ENCODE assay signal across 28 mouse cellular contexts in genomic region chr8:125948696-125949308, GRCm38 (mm10). TPM values are rescaled to one million over a fixed set of nuclear protein-coding genes. Genes with fewer than 3 reads are reported as not detected.
DNase-seq lines count a peak whose midpoint lies in the region; ATAC-seq and TF ChIP-seq lines count a peak whose summit lies in the region.
"Had no signal": no experiment of that assay in that cellular context is flagged by ENCODE, and none has a peak within 500 bp of the region (broad histone marks: within the 10 kb centered on the region; RNA-seq: fewer than 3 reads in every experiment).

No protein-coding gene starts in this region.

- DNase-seq in liver, adult 2 months (ENCODE audit: extremely low read depth, low read depth, low spot score), result peak; percentile 27
- DNase-seq in liver, embryonic 11.5 days (ENCODE audit: low spot score), result no peak
- DNase-seq in intestine, embryonic 14.5 days (ENCODE audit: low spot score), result peak; percentile 55
- DNase-seq in stomach, postnatal 0 days (ENCODE audit: low spot score), result peak; percentile 58
- no peak for DNase-seq in hindbrain, embryonic 11.5 days (ENCODE audit: low spot score)
- DNase-seq: adrenal gland, adult 2 months; cerebellum, adult 18-20 months; cerebellum, postnatal 14 days; forebrain, postnatal 0 days; gastrocnemius, postnatal 36 days; heart, adult 2 months; heart, postnatal 36 days; lung, postnatal 36 days; retina, postnatal 1 day; right cerebral cortex, postnatal 25 days; spleen, adult 18-20 months; thymus, adult 2 months; thymus, postnatal 4 days had no signal

- no peak for TF ChIP-seq POLR2A in liver, adult 2 months (IDR thresholded peaks at IDR 0.05; ENCODE audit: extremely low read depth, insufficient read depth, low read length)

- no peak overlapping the region for H3K9ac ChIP-seq in liver, adult 2 months (ENCODE audit: low read depth, low read length)
- no peak overlapping the region for H3K9ac ChIP-seq in liver, embryonic 11.5 days (ENCODE audit: low read depth, low read length)
- H3K9ac ChIP-seq in intestine, embryonic 14.5 days (ENCODE audit: low read length), result no peak overlapping the region
- 0 out of 2 replicates have a peak overlapping the region, but pooled peaks have one; percentile 3 for H3K9ac ChIP-seq in kidney, embryonic 16.5 days (replicated peaks; ENCODE audit: low read length)
- no peak overlapping the region for H3K9ac ChIP-seq in stomach, postnatal 0 days (ENCODE audit: low read length)
- H3K9ac ChIP-seq in hindbrain, embryonic 11.5 days (ENCODE audit: low read depth, low read length), result no peak overlapping the region
- H3K9ac ChIP-seq: forebrain, postnatal 0 days; hindbrain, embryonic 15.5 days; liver, embryonic 15.5 days; lung, embryonic 15.5 days; neural tube, embryonic 13.5 days had no signal

- H3K36me3 ChIP-seq in liver, adult 2 months (ENCODE audit: control insufficient read depth, insufficient read depth, low read length), result peaks cover 4% of the 10 kb centered on the region; the same call in 1 of the 2 replicates
- no peaks in the 10 kb centered on the region for H3K36me3 ChIP-seq in liver, embryonic 11.5 days (ENCODE audit: control insufficient read depth, insufficient read depth, low read length)
- H3K36me3 ChIP-seq in intestine, embryonic 14.5 days (ENCODE audit: control insufficient read depth, insufficient read depth, low read length), result no peaks in the 10 kb centered on the region
- H3K36me3 ChIP-seq in kidney, embryonic 16.5 days (ENCODE audit: insufficient read depth, low read length), result peaks cover 8% of the 10 kb centered on the region
- no peaks in the 10 kb centered on the region for H3K36me3 ChIP-seq in stomach, postnatal 0 days (ENCODE audit: control insufficient read depth, insufficient read depth, low read length)
- no peaks in the 10 kb centered on the region for H3K36me3 ChIP-seq in hindbrain, embryonic 11.5 days (ENCODE audit: control insufficient read depth, insufficient read depth, low read length)
- H3K36me3 ChIP-seq: hindbrain, embryonic 15.5 days; liver, embryonic 15.5 days; lung, embryonic 15.5 days; neural tube, embryonic 13.5 days had no signal

- H3K4me2 ChIP-seq in liver, embryonic 11.5 days, result no peak overlapping the region
- no peak overlapping the region for H3K4me2 ChIP-seq in intestine, embryonic 14.5 days (ENCODE audit: low read length)
- H3K4me2 ChIP-seq in kidney, embryonic 16.5 days (replicated peaks; ENCODE audit: low read depth, low read length), result no peak overlapping the region
- H3K4me2 ChIP-seq in stomach, postnatal 0 days (replicated peaks; ENCODE audit: low read depth), result no peak overlapping the region
- no peak overlapping the region for H3K4me2 ChIP-seq in hindbrain, embryonic 11.5 days (replicated peaks; ENCODE audit: low read depth, low read length)
- H3K4me2 ChIP-seq: hindbrain, embryonic 15.5 days; liver, embryonic 15.5 days; lung, embryonic 15.5 days; neural tube, embryonic 13.5 days had no signal

- 57% methylated on average over 9 of the region's 9 CpGs for WGBS in liver, adult 2 months
- 75% methylated on average over 9 of the region's 9 CpGs for WGBS in liver, embryonic 11.5 days
- WGBS in intestine, embryonic 14.5 days, result 70% methylated on average over 9 of the region's 9 CpGs
- 84% methylated on average over 9 of the region's 9 CpGs for WGBS in kidney, embryonic 16.5 days
- 54% methylated on average over 9 of the region's 9 CpGs for WGBS in stomach, postnatal 0 days
- WGBS in hindbrain, embryonic 11.5 days, result 90% methylated on average over 9 of the region's 9 CpGs

- H3K9me3 ChIP-seq in liver, embryonic 11.5 days (ENCODE audit: control insufficient read depth, low read length), result no peaks in the 10 kb centered on the region
- no peaks in the 10 kb centered on the region for H3K9me3 ChIP-seq in intestine, embryonic 14.5 days (ENCODE audit: control insufficient read depth, low read length)
- no peaks in the 10 kb centered on the region for H3K9me3 ChIP-seq in kidney, embryonic 16.5 days (ENCODE audit: low read length)
- no peaks in the 10 kb centered on the region for H3K9me3 ChIP-seq in stomach, postnatal 0 days (ENCODE audit: control insufficient read depth, low read length)
- no peaks in the 10 kb centered on the region for H3K9me3 ChIP-seq in hindbrain, embryonic 11.5 days (ENCODE audit: control insufficient read depth, low read length)
- H3K9me3 ChIP-seq: hindbrain, embryonic 15.5 days; liver, embryonic 15.5 days; lung, embryonic 15.5 days; neural tube, embryonic 13.5 days had no signal

- no peaks in the 10 kb centered on the region for H3K4me1 ChIP-seq in liver, adult 2 months (ENCODE audit: control insufficient read depth, insufficient read depth, low read length)
- no peaks in the 10 kb centered on the region for H3K4me1 ChIP-seq in liver, embryonic 11.5 days (replicated peaks; ENCODE audit: control insufficient read depth, insufficient read depth, low read length)
- no peaks in the 10 kb centered on the region for H3K4me1 ChIP-seq in intestine, embryonic 14.5 days (replicated peaks; ENCODE audit: control insufficient read depth, insufficient read depth, low read length)
- H3K4me1 ChIP-seq in kidney, embryonic 16.5 days (ENCODE audit: insufficient read depth, low read length), result no peaks in the 10 kb centered on the region
- H3K4me1 ChIP-seq in stomach, postnatal 0 days (replicated peaks; ENCODE audit: control insufficient read depth, insufficient read depth), result no peaks in the 10 kb centered on the region
- H3K4me1 ChIP-seq in hindbrain, embryonic 11.5 days (replicated peaks; ENCODE audit: control insufficient read depth, insufficient read depth, low read length), result no peaks in the 10 kb centered on the region
- H3K4me1 ChIP-seq: liver, embryonic 15.5 days; lung, embryonic 15.5 days; neural tube, embryonic 13.5 days had no signal

- H3K79me2 ChIP-seq in liver, adult 2 months (ENCODE audit: control insufficient read depth, insufficient read depth, low read length), result no peaks in the 10 kb centered on the region

- H3K4me3 ChIP-seq in liver, adult 2 months (ENCODE audit: insufficient read depth, low read depth, low read length), result no peak overlapping the region
- H3K4me3 ChIP-seq in liver, embryonic 11.5 days (ENCODE audit: low read depth, low read length), result no peak overlapping the region
- H3K4me3 ChIP-seq in intestine, embryonic 14.5 days (ENCODE audit: low read depth, low read length), result no peak overlapping the region
- no peak overlapping the region for H3K4me3 ChIP-seq in kidney, embryonic 16.5 days (ENCODE audit: low read length)
- H3K4me3 ChIP-seq in stomach, postnatal 0 days (ENCODE audit: low read depth, low read length), result no peak overlapping the region
- H3K4me3 ChIP-seq in hindbrain, embryonic 11.5 days (ENCODE audit: low read depth, low read length), result no peak overlapping the region
- H3K4me3 ChIP-seq: heart, adult 2 months; hindbrain, embryonic 15.5 days; liver, embryonic 15.5 days; lung, embryonic 15.5 days; myocyte; neural tube, embryonic 13.5 days had no signal

- TF ChIP-seq CTCF in liver, adult 2 months (IDR thresholded peaks at IDR 0.05; ENCODE audit: low read depth, low read length), result no peak
- no peak for TF ChIP-seq CTCF in stomach, postnatal 0 days (IDR thresholded peaks at IDR 0.05; ENCODE audit: low read depth)

- no peak overlapping the region for H3K27ac ChIP-seq in liver, adult 2 months (replicated peaks; ENCODE audit: insufficient read depth, low read depth, low read length)
- H3K27ac ChIP-seq in liver, embryonic 11.5 days (ENCODE audit: low read depth, low read length), result no peak overlapping the region
- no peak overlapping the region for H3K27ac ChIP-seq in intestine, embryonic 14.5 days (ENCODE audit: low read depth)
- H3K27ac ChIP-seq in kidney, embryonic 16.5 days (ENCODE audit: low read length), result no peak overlapping the region
- H3K27ac ChIP-seq in stomach, postnatal 0 days (replicated peaks), result no peak overlapping the region
- H3K27ac ChIP-seq in hindbrain, embryonic 11.5 days (ENCODE audit: low read depth, low read length), result no peak overlapping the region
- H3K27ac ChIP-seq: heart, adult 2 months; hindbrain, embryonic 15.5 days; kidney, postnatal 0 days; liver, embryonic 15.5 days; lung, embryonic 15.5 days; neural tube, embryonic 13.5 days had no signal

- no peak; the same call in 1 of the 2 replicates for ATAC-seq in liver, embryonic 11.5 days (replicated peaks; ENCODE audit: low FRiP score)
- no peak; the same call in 1 of the 2 replicates for ATAC-seq in intestine, embryonic 14.5 days (replicated peaks; ENCODE audit: low FRiP score, low TSS enrichment, low read depth)
- ATAC-seq in kidney, embryonic 16.5 days (ENCODE audit: low FRiP score, low TSS enrichment), result no peak
- ATAC-seq in stomach, postnatal 0 days (ENCODE audit: low FRiP score, low TSS enrichment), result peak; percentile 67; the same call in 1 of the 2 replicates
- ATAC-seq in frontal cortex, adult (ENCODE audit: low TSS enrichment), result no peak
- ATAC-seq in hindbrain, embryonic 11.5 days (ENCODE audit: low FRiP score), result no peak
- ATAC-seq: forebrain, postnatal 0 days; midbrain, embryonic 16.5 days had no signal

- no peaks in the 10 kb centered on the region for H3K27me3 ChIP-seq in liver, adult 2 months (ENCODE audit: control insufficient read depth, insufficient read depth, low read length)
- H3K27me3 ChIP-seq in liver, embryonic 11.5 days (replicated peaks; ENCODE audit: control insufficient read depth, insufficient read depth, low read length), result no peaks in the 10 kb centered on the region
- H3K27me3 ChIP-seq in intestine, embryonic 14.5 days (replicated peaks; ENCODE audit: control insufficient read depth, insufficient read depth, low read length), result no peaks in the 10 kb centered on the region
- no peaks in the 10 kb centered on the region for H3K27me3 ChIP-seq in kidney, embryonic 16.5 days (ENCODE audit: insufficient read depth, low read length)
- H3K27me3 ChIP-seq in stomach, postnatal 0 days (ENCODE audit: control insufficient read depth, insufficient read depth, low read length), result no peaks in the 10 kb centered on the region
- no peaks in the 10 kb centered on the region for H3K27me3 ChIP-seq in hindbrain, embryonic 11.5 days (ENCODE audit: control insufficient read depth, insufficient read depth, low read length)
- H3K27me3 ChIP-seq: hindbrain, embryonic 15.5 days; lung, embryonic 15.5 days had no signal

- no peak for TF ChIP-seq EP300 in stomach, postnatal 0 days (optimal IDR thresholded peaks at IDR 0.05)

RNA-seq across cellular contexts. Expression of gene Map3k21, which starts 38.6 kb away (rescaled TPM):
- total RNA-seq in liver, adult 2 months (2014; rRNA removed), result 3.9 and 4.7 TPM in 2 replicates
- polyA plus RNA-seq in liver, adult 2 months (2012; rRNA removed), result 2.6 and 2.8 TPM in 2 replicates
- polyA plus RNA-seq in liver, embryonic 11.5 days (2014; fragmentation: Nextera tagmentation; extraction: Ambion mirVana), result 0.07 and 0.14 TPM in 2 replicates
- 3.9 and 4.7 TPM in 2 replicates for polyA plus RNA-seq in intestine, embryonic 14.5 days (2014; fragmentation: Nextera tagmentation; extraction: Ambion mirVana)
- polyA plus RNA-seq in kidney, embryonic 16.5 days (2015; fragmentation: Nextera tagmentation; extraction: Ambion mirVana), result 3.9 and 4.1 TPM in 2 replicates
- 1.1 and 1.2 TPM in 2 replicates for polyA plus RNA-seq in stomach, postnatal 0 days (2015; fragmentation: Nextera tagmentation; extraction: Ambion mirVana)
- 0.08 and 0.14 TPM in 2 replicates for polyA plus RNA-seq in hindbrain, embryonic 11.5 days (2014; fragmentation: Nextera tagmentation; extraction: Ambion mirVana)
- total RNA-seq: megakaryocyte-erythroid progenitor cell, adult 5-6 weeks had no signal
- polyA plus RNA-seq: myocyte had no signal

RNA-seq across cellular contexts. Expression of gene Kcnk1, which starts 46.2 kb away (rescaled TPM):
- total RNA-seq in liver, adult 2 months (2014; rRNA removed), result 0.20 and 0.28 TPM in 2 replicates
- polyA plus RNA-seq in liver, adult 2 months (2012; rRNA removed), result 0.11 and 0.17 TPM in 2 replicates
- 1.9 and 2.1 TPM in 2 replicates for polyA plus RNA-seq in liver, embryonic 11.5 days (2014; fragmentation: Nextera tagmentation; extraction: Ambion mirVana)
- polyA plus RNA-seq in intestine, embryonic 14.5 days (2014; fragmentation: Nextera tagmentation; extraction: Ambion mirVana), result 46.2 and 50.3 TPM in 2 replicates
- 53.6 and 56.5 TPM in 2 replicates for polyA plus RNA-seq in kidney, embryonic 16.5 days (2015; fragmentation: Nextera tagmentation; extraction: Ambion mirVana)
- 63.1 and 65.6 TPM in 2 replicates for polyA plus RNA-seq in stomach, postnatal 0 days (2015; fragmentation: Nextera tagmentation; extraction: Ambion mirVana)
- polyA plus RNA-seq in hindbrain, embryonic 11.5 days (2014; fragmentation: Nextera tagmentation; extraction: Ambion mirVana), result 9.6 and 10.4 TPM in 2 replicates
- polyA plus RNA-seq: myocyte had no signal

RNA-seq across cellular contexts. Expression of gene Pcnx2, which starts 50.7 kb away (rescaled TPM):
- total RNA-seq in liver, adult 2 months (2014; rRNA removed), result 0.07 TPM in 1 of 2 replicates, not detected in the other
- 0.05 and 0.21 TPM in 2 replicates for polyA plus RNA-seq in liver, adult 2 months (2012; rRNA removed)
- 0.47 and 0.67 TPM in 2 replicates for polyA plus RNA-seq in liver, embryonic 11.5 days (2014; fragmentation: Nextera tagmentation; extraction: Ambion mirVana)
- 0.08 and 0.17 TPM in 2 replicates for polyA plus RNA-seq in intestine, embryonic 14.5 days (2014; fragmentation: Nextera tagmentation; extraction: Ambion mirVana)
- polyA plus RNA-seq in kidney, embryonic 16.5 days (2015; fragmentation: Nextera tagmentation; extraction: Ambion mirVana), result 0.27 and 0.49 TPM in 2 replicates
- polyA plus RNA-seq in stomach, postnatal 0 days (2015; fragmentation: Nextera tagmentation; extraction: Ambion mirVana), result 0.17 and 0.22 TPM in 2 replicates
- 0.25 and 0.46 TPM in 2 replicates for polyA plus RNA-seq in hindbrain, embryonic 11.5 days (2014; fragmentation: Nextera tagmentation; extraction: Ambion mirVana)
- total RNA-seq: megakaryocyte-erythroid progenitor cell, adult 5-6 weeks had no signal

Comparison
In these comparisons a context has a peak if more than half of its experiments do, and no peak if none do; other contexts are left out.
1. DNase-seq: peak in liver, adult 2 months (single experiment), intestine, embryonic 14.5 days (single experiment) and stomach, postnatal 0 days (single experiment); none in liver, embryonic 11.5 days (single experiment) and hindbrain, embryonic 11.5 days (single experiment).